Mouse (Mus musculus): ENCODE results near the gene Prnd. TPM values are rescaled to one million over a fixed set of nuclear protein-coding genes. Genes with fewer than 3 reads are reported as not detected.
A peak's percentile ranks its signal among the peaks of the same experiment; 100 is the strongest.

Prnd gene
- polyA plus RNA-seq, 1 experiment from 2014 or later: 13.6 TPM

DNA sequence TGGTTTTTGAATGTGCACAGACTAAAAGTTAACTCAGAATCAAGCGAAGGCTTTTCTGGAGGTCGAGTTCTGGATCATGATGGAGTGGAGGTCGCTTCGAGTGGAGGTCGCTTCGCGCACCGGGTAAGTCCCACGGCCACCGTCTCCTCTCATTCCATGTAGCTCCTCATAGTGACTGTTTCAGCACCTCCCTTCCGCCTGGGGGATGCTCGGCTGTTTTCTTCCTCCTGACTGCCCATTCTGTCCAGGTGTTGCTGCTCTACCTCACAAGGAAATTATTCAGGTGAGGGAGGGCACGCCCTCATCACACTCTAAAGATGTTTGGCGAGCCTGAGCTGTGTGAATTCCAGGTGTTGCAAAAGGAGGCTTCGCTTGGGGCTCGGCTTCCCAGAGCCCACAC is 4.3 kb upstream of the Prnd start:
- Histone ChIP-seq H3K4me2 (ENCODE audit: low read length) (no peak overlapping the region), H3K9me3 (replicated peaks; ENCODE audit: control insufficient read depth, low read length) (no peaks in the 10 kb centered on the region), H3K36me3 (ENCODE audit: control insufficient read depth, insufficient read depth, low read length) (no peaks in the 10 kb centered on the region), H3K4me1 (ENCODE audit: control insufficient read depth, insufficient read depth, low read length) (no peaks in the 10 kb centered on the region), H3K27ac (ENCODE audit: low read depth, low read length) (no peak overlapping the region), H3K9ac (ENCODE audit: low read length) (no peak overlapping the region), H3K27me3 (replicated peaks; ENCODE audit: control insufficient read depth, insufficient read depth, low read length) (0 out of 2 replicates have a peak, but pooled peaks cover 4% of the 10 kb centered on the region), H3K4me3 (ENCODE audit: low read depth, low read length) (no peak overlapping the region)
- 92% methylated on average over 16 of the region's 16 CpGs for WGBS
- ATAC-seq (no peak), DNase-seq (ENCODE audit: low spot score) (no peak)

DNA sequence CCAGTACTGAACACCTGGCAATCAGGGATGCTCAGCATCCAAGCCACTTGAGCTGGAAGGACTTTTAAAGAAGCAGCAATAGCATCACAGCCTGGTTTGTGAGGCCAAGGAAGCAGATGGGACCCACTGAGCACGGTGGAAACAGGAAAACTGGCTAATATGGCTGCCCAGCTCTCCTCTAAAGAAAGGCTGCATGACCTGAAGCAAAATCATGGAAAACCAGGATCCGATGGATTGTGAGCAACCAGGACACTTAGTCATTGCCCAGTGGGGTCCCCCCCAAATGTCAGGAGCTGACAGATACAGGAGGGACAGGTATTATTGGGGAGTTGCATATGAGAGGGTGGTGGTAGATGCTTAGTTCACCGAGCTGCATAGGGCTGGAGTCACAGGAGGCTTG is 2.5 kb upstream of the Prnd start:
- DNase-seq (ENCODE audit: low spot score): no peak

DNA sequence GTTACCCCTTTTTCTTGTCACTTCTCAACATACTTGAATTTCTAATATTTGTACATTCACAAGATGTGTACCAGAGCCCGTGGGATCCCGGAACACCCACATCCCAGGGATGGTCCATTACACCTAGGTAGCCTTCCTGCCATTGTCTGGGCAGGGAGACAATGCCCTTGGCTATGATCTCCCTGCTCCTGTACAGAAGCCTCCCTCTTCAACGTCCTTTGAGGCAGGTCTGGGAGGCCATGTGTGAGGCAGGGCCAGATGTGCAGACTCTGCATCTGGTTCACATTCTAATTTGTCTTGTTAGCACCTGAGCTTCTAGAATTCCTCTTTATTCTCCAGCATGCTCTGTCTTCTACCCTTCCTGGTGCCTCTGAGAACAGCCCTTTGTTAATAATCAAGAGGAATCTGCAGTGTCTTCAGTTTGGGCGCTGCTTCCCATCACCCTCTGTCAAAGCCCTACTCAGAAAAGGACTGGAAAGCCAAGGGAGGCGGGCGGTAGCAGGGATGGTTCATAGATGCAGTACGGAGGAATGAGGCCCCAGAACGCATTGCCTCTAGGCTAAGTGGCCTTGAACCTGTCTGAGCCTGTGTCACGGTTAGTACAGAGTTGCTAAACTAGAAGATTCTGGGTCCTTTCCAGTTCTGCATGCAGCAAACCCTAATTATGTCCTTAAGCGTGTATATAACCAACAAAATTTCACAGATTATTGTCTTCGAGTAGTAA is 1.6 kb upstream of the Prnd start:
- no peak for ATAC-seq
- H3K27me3 ChIP-seq (replicated peaks; ENCODE audit: control insufficient read depth, insufficient read depth, low read length): peaks cover 7% of the 10 kb centered on the region; the same call in 1 of the 2 replicates
- WGBS: 77% methylated on average over 11 of the region's 11 CpGs

More for the DNA sequence above, 2.5 kb upstream of the Prnd start:
- Histone ChIP-seq H3K27me3 (replicated peaks; ENCODE audit: control insufficient read depth, insufficient read depth, low read length) (peaks cover 4% of the 10 kb centered on the region; the same call in 1 of the 2 replicates), H3K4me1 (ENCODE audit: control insufficient read depth, insufficient read depth, low read length) (no peaks in the 10 kb centered on the region), H3K27ac (ENCODE audit: low read depth, low read length) (no peak overlapping the region), H3K4me2 (ENCODE audit: low read length) (no peak overlapping the region), H3K9ac (ENCODE audit: low read length) (no peak overlapping the region), H3K9me3 (replicated peaks; ENCODE audit: control insufficient read depth, low read length) (no peaks in the 10 kb centered on the region), H3K36me3 (ENCODE audit: control insufficient read depth, insufficient read depth, low read length) (no peaks in the 10 kb centered on the region), H3K4me3 (ENCODE audit: low read depth, low read length) (no peak overlapping the region)
- no peak for ATAC-seq
- WGBS: 75% methylated on average over 3 of the region's 3 CpGs

DNA sequence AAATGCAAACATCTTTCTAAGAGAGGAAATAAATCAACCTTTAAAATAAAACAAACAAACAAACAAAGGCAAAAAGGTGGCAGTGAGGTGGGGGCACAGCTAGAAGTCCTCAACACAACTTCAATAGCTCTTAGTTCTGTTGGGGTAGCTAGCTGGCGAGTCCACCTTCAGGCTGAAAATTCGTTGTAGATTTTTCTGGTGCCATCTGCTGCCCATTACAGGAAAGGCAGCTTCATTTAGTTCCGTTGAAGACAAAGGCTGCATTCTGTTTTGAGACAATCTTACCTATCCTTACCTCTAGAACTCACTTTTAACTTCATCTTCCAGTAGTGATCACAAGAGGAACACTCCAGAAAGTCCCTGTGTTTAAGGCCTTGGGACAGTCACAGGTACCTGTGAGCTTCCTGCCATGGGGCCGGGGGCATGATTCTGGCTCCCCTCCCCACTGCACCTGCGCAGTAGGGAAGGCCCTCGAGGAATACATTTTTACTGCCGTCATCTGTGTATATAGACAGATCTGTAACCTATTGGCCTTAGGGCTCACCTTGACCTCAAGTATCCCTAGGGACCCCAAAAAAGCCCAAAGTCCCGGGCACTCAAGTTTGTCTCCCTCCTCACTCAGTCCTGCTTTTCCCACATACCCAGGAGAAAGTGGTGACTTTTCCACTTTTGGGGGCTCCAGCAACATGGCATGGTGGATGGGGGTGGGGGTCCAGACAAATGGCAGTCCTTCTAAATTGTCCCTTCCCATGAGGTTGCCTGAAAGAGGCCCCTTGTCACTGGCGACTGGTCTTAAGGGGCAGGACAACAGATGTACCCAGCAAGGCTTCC is 679 bp upstream of the Prnd start:
- Histone ChIP-seq H3K4me3 (ENCODE audit: low read depth, low read length) (no peak overlapping the region), H3K4me2 (ENCODE audit: low read length) (no peak overlapping the region)

More for the DNA sequence above, 1.6 kb upstream of the Prnd start:
- DNase-seq (ENCODE audit: low spot score): no peak
- Histone ChIP-seq H3K36me3 (ENCODE audit: control insufficient read depth, insufficient read depth, low read length) (no peaks in the 10 kb centered on the region), H3K4me2 (ENCODE audit: low read length) (no peak overlapping the region), H3K4me3 (ENCODE audit: low read depth, low read length) (no peak overlapping the region), H3K9me3 (replicated peaks; ENCODE audit: control insufficient read depth, low read length) (no peaks in the 10 kb centered on the region), H3K4me1 (ENCODE audit: control insufficient read depth, insufficient read depth, low read length) (no peaks in the 10 kb centered on the region), H3K9ac (ENCODE audit: low read length) (no peak overlapping the region), H3K27ac (ENCODE audit: low read depth, low read length) (no peak overlapping the region)

DNA sequence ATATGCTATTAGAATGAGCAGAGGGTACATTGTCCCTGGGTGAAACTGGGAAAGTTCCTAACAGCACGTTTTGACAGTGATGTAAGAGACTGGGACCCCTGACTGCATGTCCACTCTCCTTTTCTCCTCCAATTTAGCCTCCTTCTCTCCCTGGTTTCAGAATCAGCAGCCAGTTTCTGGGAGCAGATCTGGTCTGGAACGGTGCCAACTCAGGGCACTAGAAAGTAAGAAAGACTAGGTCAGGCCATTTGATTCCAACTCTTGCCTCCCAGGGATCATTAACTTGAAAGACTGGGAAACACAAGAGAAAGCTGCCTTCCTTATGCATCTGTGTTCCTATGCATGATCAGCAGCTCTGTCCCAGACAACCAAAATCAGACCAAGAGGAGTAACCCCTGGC is 1.8 kb downstream of the Prnd start:
- no peak for ATAC-seq
- 61% methylated on average over 2 of the region's 2 CpGs for WGBS
- Histone ChIP-seq H3K27ac (ENCODE audit: low read depth, low read length) (no peak overlapping the region), H3K4me2 (ENCODE audit: low read length) (no peak overlapping the region), H3K36me3 (ENCODE audit: control insufficient read depth, insufficient read depth, low read length) (no peaks in the 10 kb centered on the region), H3K4me3 (ENCODE audit: low read depth, low read length) (no peak overlapping the region), H3K9ac (ENCODE audit: low read length) (no peak overlapping the region), H3K9me3 (replicated peaks; ENCODE audit: control insufficient read depth, low read length) (no peaks in the 10 kb centered on the region), H3K27me3 (replicated peaks; ENCODE audit: control insufficient read depth, insufficient read depth, low read length) (peaks cover 7% of the 10 kb centered on the region; the same call in 1 of the 2 replicates), H3K4me1 (ENCODE audit: control insufficient read depth, insufficient read depth, low read length) (no peaks in the 10 kb centered on the region)
- no peak for DNase-seq (ENCODE audit: low spot score)

More for the DNA sequence above, 679 bp upstream of the Prnd start:
- DNase-seq (ENCODE audit: low spot score): peak; percentile 85
- no peaks in the 10 kb centered on the region for H3K9me3 ChIP-seq (replicated peaks; ENCODE audit: control insufficient read depth, low read length)
- no peaks in the 10 kb centered on the region for H3K36me3 ChIP-seq (ENCODE audit: control insufficient read depth, insufficient read depth, low read length)
- no peaks in the 10 kb centered on the region for H3K4me1 ChIP-seq (ENCODE audit: control insufficient read depth, insufficient read depth, low read length)
- 55% methylated on average over 9 of the region's 9 CpGs for WGBS
- no peak overlapping the region for H3K27ac ChIP-seq (ENCODE audit: low read depth, low read length)
- ATAC-seq: peak; percentile 46
- H3K27me3 ChIP-seq (replicated peaks; ENCODE audit: control insufficient read depth, insufficient read depth, low read length): peaks cover 7% of the 10 kb centered on the region; the same call in 1 of the 2 replicates
- H3K9ac ChIP-seq (ENCODE audit: low read length): no peak overlapping the region

DNA sequence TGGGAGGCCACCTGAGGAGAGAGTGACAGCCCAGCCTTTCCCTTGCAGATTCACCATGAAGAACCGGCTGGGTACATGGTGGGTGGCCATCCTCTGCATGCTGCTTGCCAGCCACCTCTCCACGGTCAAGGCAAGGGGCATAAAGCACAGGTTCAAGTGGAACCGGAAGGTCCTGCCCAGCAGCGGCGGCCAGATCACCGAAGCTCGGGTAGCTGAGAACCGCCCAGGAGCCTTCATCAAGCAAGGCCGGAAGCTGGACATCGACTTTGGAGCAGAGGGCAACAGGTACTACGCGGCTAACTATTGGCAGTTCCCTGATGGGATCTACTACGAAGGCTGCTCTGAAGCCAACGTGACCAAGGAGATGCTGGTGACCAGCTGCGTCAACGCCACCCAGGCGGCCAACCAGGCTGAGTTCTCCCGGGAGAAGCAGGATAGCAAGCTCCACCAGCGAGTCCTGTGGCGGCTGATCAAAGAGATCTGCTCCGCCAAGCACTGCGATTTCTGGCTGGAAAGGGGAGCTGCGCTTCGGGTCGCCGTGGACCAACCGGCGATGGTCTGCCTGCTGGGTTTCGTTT is 2.4 kb downstream of the Prnd start:
- H3K27ac ChIP-seq (ENCODE audit: low read depth, low read length): no peak overlapping the region
- H3K9me3 ChIP-seq (replicated peaks; ENCODE audit: control insufficient read depth, low read length): no peaks in the 10 kb centered on the region
- no peaks in the 10 kb centered on the region for H3K36me3 ChIP-seq (ENCODE audit: control insufficient read depth, insufficient read depth, low read length)
- peak overlapping the region; percentile 30; the same call in 1 of the 2 replicates for H3K4me2 ChIP-seq (ENCODE audit: low read length)
- DNase-seq (ENCODE audit: low spot score) (no peak), ATAC-seq (no peak)
- H3K9ac ChIP-seq (ENCODE audit: low read length): no peak overlapping the region
- WGBS: 27% methylated on average over 29 of the region's 29 CpGs
- H3K4me3 ChIP-seq (ENCODE audit: low read depth, low read length): no peak overlapping the region
- no peaks in the 10 kb centered on the region for H3K4me1 ChIP-seq (ENCODE audit: control insufficient read depth, insufficient read depth, low read length)
- H3K27me3 ChIP-seq (replicated peaks; ENCODE audit: control insufficient read depth, insufficient read depth, low read length): peaks cover 7% of the 10 kb centered on the region; the same call in 1 of the 2 replicates

DNA sequence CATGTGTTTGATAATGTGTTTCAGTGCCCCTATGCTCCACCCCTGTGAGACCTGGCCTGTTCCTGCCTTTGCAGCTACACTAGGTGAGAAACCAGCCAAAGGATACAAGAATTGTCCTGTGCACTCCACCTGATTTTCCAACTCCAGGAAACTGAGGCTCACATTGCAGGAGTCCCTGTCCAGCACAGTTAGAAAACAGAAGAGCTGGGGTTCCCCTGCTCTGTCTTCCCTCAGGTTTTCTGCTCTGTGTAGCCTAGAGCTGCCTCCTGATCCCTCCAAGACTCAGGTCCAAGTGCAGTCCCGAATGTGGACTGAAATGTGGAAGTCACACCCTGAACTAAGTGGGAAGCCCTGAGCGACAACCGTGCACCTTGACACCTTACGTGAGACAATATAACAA is 3.0 kb downstream of the Prnd start:
- H3K27ac ChIP-seq (ENCODE audit: low read depth, low read length): no peak overlapping the region
- no peaks in the 10 kb centered on the region for H3K4me1 ChIP-seq (ENCODE audit: control insufficient read depth, insufficient read depth, low read length)
- H3K36me3 ChIP-seq (ENCODE audit: control insufficient read depth, insufficient read depth, low read length): no peaks in the 10 kb centered on the region
- peaks cover 7% of the 10 kb centered on the region; the same call in 1 of the 2 replicates for H3K27me3 ChIP-seq (replicated peaks; ENCODE audit: control insufficient read depth, insufficient read depth, low read length)
- 95% methylated on average over 4 of the region's 4 CpGs for WGBS
- ATAC-seq: no peak
- no peak overlapping the region for H3K9ac ChIP-seq (ENCODE audit: low read length)
- DNase-seq (ENCODE audit: low spot score): no peak
- H3K4me2 ChIP-seq (ENCODE audit: low read length): no peak overlapping the region
- no peak overlapping the region for H3K4me3 ChIP-seq (ENCODE audit: low read depth, low read length)
- no peaks in the 10 kb centered on the region for H3K9me3 ChIP-seq (replicated peaks; ENCODE audit: control insufficient read depth, low read length)

DNA sequence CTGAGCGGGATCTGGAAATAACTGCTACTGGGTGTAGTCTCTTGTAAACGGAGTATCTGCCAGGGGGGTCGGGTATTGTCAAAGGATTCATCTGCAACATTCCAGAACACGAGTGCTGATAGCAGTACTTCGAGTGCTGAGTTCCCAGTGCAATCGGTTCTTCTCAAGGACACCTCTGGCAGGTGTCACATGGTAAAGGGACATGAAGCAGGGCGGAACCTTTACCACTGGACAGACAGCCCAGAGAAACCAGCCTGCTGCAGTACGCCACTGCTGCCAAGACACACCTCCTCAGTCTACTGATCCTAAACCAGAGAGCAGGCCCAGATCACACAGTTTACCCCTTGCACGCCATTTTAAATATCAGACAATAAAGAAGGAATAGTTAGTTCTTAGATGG is 4.2 kb downstream of the Prnd start:
- ATAC-seq: peak; percentile 63
- no peak overlapping the region for H3K9ac ChIP-seq (ENCODE audit: low read length)
- no peaks in the 10 kb centered on the region for H3K9me3 ChIP-seq (replicated peaks; ENCODE audit: control insufficient read depth, low read length)
- peak overlapping the region; percentile 23 for H3K4me3 ChIP-seq (ENCODE audit: low read depth, low read length)
- DNase-seq (ENCODE audit: low spot score): no peak
- H3K4me2 ChIP-seq (ENCODE audit: low read length): peak overlapping the region; percentile 47
- WGBS: 58% methylated on average over 9 of the region's 9 CpGs
- peaks cover 7% of the 10 kb centered on the region; the same call in 1 of the 2 replicates for H3K27me3 ChIP-seq (replicated peaks; ENCODE audit: control insufficient read depth, insufficient read depth, low read length)
- no peak overlapping the region for H3K27ac ChIP-seq (ENCODE audit: low read depth, low read length)
- no peaks in the 10 kb centered on the region for H3K36me3 ChIP-seq (ENCODE audit: control insufficient read depth, insufficient read depth, low read length)
- no peaks in the 10 kb centered on the region for H3K4me1 ChIP-seq (ENCODE audit: control insufficient read depth, insufficient read depth, low read length)
